Mouse (Mus musculus): Measurements from ENCODE around the gene Atrnl1.

The Atrnl1 gene

GRCm38 (mm10) chr19:57922991-57923390 lies 312.2 kb downstream of the Atrnl1 start:
- in situ Hi-C loops (cut with MboI): no loop called here

- in situ Hi-C loops (cut with MboI): no loop called here
Measured at GRCm38 (mm10) chr19:57924856-57925255, 314.0 kb downstream of the Atrnl1 start.

GRCm38 (mm10) chr19:57925681-57926080 lies 314.8 kb downstream of the Atrnl1 start:
- in situ Hi-C loops (cut with MboI): no loop called here

GRCm38 (mm10) chr19:57926164-57926860 lies 315.5 kb downstream of the Atrnl1 start:
- in situ Hi-C loops (cut with MboI): no loop called here

- in situ Hi-C loops (cut with MboI): no loop called here
Measured at GRCm38 (mm10) chr19:57926941-57927471, 316.2 kb downstream of the Atrnl1 start.

- in situ Hi-C loops (cut with MboI): no loop called here
Measured at GRCm38 (mm10) chr19:57927566-57928523, 317.0 kb downstream of the Atrnl1 start.

- in situ Hi-C loops (cut with MboI): no loop called here
Measured at GRCm38 (mm10) chr19:57931626-57932025, 320.8 kb downstream of the Atrnl1 start.

- in situ Hi-C loops (cut with MboI): no loop called here
Measured at GRCm38 (mm10) chr19:57936865-57937264, 326.0 kb downstream of the Atrnl1 start.

GRCm38 (mm10) chr19:57939166-57939565 lies 328.3 kb downstream of the Atrnl1 start:
- in situ Hi-C loops (cut with MboI): no loop called here

- in situ Hi-C loops (cut with MboI): no loop called here
Measured at GRCm38 (mm10) chr19:57941529-57941928, 330.7 kb downstream of the Atrnl1 start.

GRCm38 (mm10) chr19:57942281-57942680 lies 331.4 kb downstream of the Atrnl1 start:
- in situ Hi-C loops (cut with MboI): no loop called here

- in situ Hi-C loops (cut with MboI): no loop called here
Measured at GRCm38 (mm10) chr19:57943308-57943707, 332.5 kb downstream of the Atrnl1 start.

- in situ Hi-C loops (cut with MboI): no loop called here
Measured at GRCm38 (mm10) chr19:57944680-57945079, 333.8 kb downstream of the Atrnl1 start.

GRCm38 (mm10) chr19:57945626-57946250 lies 334.9 kb downstream of the Atrnl1 start:
- in situ Hi-C loops (cut with MboI): no loop called here

GRCm38 (mm10) chr19:57948489-57948888 lies 337.7 kb downstream of the Atrnl1 start:
- in situ Hi-C loops (cut with MboI): no loop called here

GRCm38 (mm10) chr19:57949260-57949917 lies 338.6 kb downstream of the Atrnl1 start:
- in situ Hi-C loops (cut with MboI): no loop called here

GRCm38 (mm10) chr19:57954131-57954530 lies 343.3 kb downstream of the Atrnl1 start:
- in situ Hi-C loops (cut with MboI): no loop called here

- in situ Hi-C loops (cut with MboI): no loop called here
Measured at GRCm38 (mm10) chr19:57956459-57956858, 345.6 kb downstream of the Atrnl1 start.

GRCm38 (mm10) chr19:57957363-57957762 lies 346.5 kb downstream of the Atrnl1 start:
- in situ Hi-C loops (cut with MboI): no loop called here

- in situ Hi-C loops (cut with MboI): no loop called here
Measured at GRCm38 (mm10) chr19:57958154-57958553, 347.3 kb downstream of the Atrnl1 start.

- in situ Hi-C loops (cut with MboI): no loop called here
Measured at GRCm38 (mm10) chr19:57958726-57959125, 347.9 kb downstream of the Atrnl1 start.

- in situ Hi-C loops (cut with MboI): no loop called here
Measured at GRCm38 (mm10) chr19:57961321-57961720, 350.5 kb downstream of the Atrnl1 start.
